Mouse (Mus musculus) ovary, postnatal 14 days (tissue): Measurements from ENCODE around the gene Mgme1.

Source experiments
- DNase-seq: peaks from one replicate; pipeline ENCODE4 v3.0.0; 2022; ENCODE audit warnings: low spot score

The Mgme1 gene

GRCm38 (mm10) chr2:144305721-144306294 lies 35.3 kb downstream of the Mgme1 start:
- DNase-seq, result no peak

- DNase-seq, result no peak
Measured at GRCm38 (mm10) chr2:144308561-144308960, 38.1 kb downstream of the Mgme1 start.

- no peak for DNase-seq
Measured at GRCm38 (mm10) chr2:144310273-144310672, 39.8 kb downstream of the Mgme1 start.

- DNase-seq, result no peak
Measured at GRCm38 (mm10) chr2:144311372-144311771, 40.9 kb downstream of the Mgme1 start.

- DNase-seq, result no peak
Measured at GRCm38 (mm10) chr2:144324218-144324617, 53.8 kb downstream of the Mgme1 start.

- no peak for DNase-seq
Measured at GRCm38 (mm10) chr2:144329451-144329850, 59.0 kb downstream of the Mgme1 start.

GRCm38 (mm10) chr2:144329937-144330336 lies 59.5 kb downstream of the Mgme1 start:
- no peak for DNase-seq

- DNase-seq, result peak; percentile 13
Measured at GRCm38 (mm10) chr2:144330352-144330959, 60.0 kb downstream of the Mgme1 start.
